Mouse (Mus musculus): Measurements from ENCODE around the gene Mlip.
"Not testable (repeated sequence)": the region's sequence is repeated elsewhere in the genome, so short reads cannot be mapped to it uniquely, and the experiment has no call there.

The Mlip gene

DNA sequence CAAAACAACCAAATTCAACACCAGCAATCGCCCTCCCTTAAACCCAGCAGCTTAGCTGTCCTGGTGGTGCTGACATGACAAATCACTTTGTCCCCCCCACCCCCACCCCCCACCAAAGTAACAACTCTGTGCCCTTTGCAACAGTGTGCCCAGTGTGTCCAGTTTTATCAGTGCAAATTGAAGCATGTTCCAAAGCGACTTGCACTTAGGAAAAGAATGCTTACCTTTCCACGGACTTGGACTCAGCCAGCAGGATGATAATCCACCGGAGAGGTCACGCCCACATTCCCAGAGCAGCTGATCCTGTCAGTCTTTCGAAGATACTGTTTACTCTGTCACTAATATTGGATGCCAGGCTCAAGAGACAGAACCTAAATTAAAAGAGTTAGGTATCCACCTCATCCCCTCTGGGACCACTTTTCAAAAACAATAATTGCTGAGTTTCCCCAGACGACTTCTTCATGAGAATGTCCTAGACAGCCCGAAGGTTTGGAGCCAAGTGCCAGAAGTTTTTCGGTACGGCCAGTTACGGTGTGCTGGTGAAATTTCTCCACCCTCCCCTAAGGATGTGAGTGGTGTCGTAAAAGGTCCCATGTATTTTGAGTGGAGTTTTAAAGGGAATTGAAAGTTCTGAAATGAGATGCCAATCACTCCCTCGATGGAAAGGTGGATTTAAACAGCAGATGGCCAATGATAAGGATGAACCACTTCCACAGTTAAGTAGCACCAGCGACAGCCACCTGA, at the start of gene Mlip:
Mlip (minus strand) TSS at position 538 of the 744 bp plus-strand sequence.
- DNase-seq (ENCODE audit: low read depth, low spot score): no peak

DNA sequence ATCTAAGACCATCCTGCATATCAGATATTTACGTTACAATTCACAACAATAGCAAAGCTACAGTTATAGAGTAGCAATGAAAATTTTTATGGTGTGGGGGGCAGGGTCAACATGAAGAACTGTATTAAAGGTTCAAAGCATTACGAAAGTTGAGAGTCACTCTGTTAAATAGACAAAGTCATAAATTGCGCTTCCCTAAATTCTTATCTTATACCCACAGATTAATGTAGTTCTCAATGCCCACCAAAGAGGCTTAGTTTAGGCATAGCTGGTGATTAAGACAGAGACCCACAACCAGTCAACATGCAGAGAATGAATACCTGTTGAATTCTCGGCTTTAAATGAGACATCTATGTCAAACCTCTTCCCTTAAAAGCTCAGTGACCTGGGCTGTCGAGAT, 47.0 kb upstream of the Mlip start:
- no peak for DNase-seq (ENCODE audit: low read depth, low spot score)

GRCm38 (mm10) chr9:77398856-77399631, 46.3 kb upstream of the Mlip start:
- no peak for DNase-seq (ENCODE audit: low read depth, low spot score)

- no peak for DNase-seq (ENCODE audit: low read depth, low spot score)
Measured at GRCm38 (mm10) chr9:77397027-77397426, 44.3 kb upstream of the Mlip start.

- DNase-seq (ENCODE audit: low read depth, low spot score): no peak
Measured at GRCm38 (mm10) chr9:77391248-77391647, 38.5 kb upstream of the Mlip start.

DNA sequence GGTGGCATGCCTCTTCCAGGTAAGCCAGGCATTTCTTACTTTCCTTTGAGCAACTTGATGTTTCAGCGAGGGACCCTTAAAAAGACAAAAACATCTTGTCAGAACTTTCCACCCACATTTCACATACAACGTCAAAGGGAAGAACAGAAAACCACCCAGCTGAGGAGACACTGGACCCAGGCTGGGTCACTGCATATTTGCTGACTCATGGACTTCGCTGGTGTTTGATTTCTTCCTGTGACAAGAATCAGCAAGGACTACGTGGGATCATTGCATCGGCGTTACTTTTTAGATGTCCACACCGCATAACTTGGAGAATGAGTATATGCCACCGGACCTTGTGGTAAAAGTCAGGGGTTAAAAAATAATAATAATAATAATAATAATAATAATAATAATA, 36.2 kb upstream of the Mlip start:
- no peak for DNase-seq (ENCODE audit: low read depth, low spot score)

DNA sequence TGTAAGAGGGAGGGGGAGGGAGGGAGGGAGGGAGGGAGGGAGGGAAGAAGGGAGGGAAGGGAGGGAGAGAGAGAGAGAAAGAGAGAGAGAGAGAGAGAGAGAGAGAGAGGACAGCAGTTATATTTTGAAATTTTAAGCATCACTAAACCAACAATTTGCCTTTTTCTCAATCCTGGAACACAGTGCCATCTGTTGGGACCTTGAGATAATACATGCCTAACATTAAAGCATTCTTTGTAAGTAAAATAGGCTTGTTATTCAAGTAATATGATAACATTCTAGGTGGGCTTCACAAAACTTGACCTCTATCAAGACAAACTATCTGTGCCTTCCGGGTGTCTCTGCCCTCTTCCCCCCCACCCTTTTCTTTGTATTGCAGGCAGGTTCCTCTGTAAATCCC, 34.0 kb upstream of the Mlip start:
- DNase-seq (ENCODE audit: low read depth, low spot score): no peak

- no peak for DNase-seq (ENCODE audit: low read depth, low spot score)
Measured at GRCm38 (mm10) chr9:77385611-77386010, 32.8 kb upstream of the Mlip start.

GRCm38 (mm10) chr9:77384651-77385050, 31.9 kb upstream of the Mlip start:
- no peak for DNase-seq (ENCODE audit: low read depth, low spot score)

GRCm38 (mm10) chr9:77383951-77384350, 31.2 kb upstream of the Mlip start:
- no peak for DNase-seq (ENCODE audit: low read depth, low spot score)

GRCm38 (mm10) chr9:77382514-77382913, 29.7 kb upstream of the Mlip start:
- no peak for DNase-seq (ENCODE audit: low read depth, low spot score)

- no peak for DNase-seq (ENCODE audit: low read depth, low spot score)
Measured at GRCm38 (mm10) chr9:77381565-77381964, 28.8 kb upstream of the Mlip start.

DNA sequence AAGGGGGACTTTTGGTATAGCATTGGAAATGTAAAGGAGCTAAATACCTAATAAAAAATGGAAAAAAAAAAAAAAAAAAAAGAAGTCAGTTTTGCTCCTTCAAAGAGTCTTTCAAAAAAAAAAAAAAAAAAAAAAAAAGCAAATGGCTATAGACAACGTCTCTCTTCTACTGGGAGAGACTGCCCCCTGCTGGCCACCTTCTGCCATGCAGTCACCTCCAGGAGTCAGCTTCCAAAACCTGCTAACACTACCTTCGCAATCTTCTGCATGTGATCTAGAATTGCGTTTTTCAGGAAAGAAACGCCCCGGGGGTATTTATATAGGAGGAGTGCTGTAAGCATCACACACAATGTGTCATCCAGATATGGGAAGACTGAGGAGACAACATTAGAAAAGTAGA, 26.9 kb upstream of the Mlip start:
- no peak for DNase-seq (ENCODE audit: low read depth, low spot score)

DNA sequence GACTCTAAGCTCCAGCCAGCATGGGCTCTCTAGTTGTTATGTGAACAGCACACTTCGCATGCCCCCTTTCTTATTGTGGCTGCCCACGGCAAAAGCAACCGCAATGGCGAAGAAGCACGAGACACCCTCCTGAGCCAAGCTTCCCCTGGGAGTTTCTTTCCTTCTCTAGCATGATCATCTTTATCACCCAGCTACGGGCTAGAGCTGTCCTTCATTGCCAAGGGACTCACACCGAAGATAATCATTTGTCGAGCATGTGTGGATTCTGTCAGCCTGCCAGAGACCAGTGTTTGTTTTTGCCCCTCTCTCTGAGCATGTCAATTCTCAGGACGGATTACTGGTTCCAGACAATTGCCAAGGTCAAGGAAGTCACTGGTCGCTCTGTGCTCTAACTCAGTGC, 24.9 kb upstream of the Mlip start:
- no peak for DNase-seq (ENCODE audit: low read depth, low spot score)

GRCm38 (mm10) chr9:77377082-77377481, 24.3 kb upstream of the Mlip start:
- DNase-seq (ENCODE audit: low read depth, low spot score): no peak

DNA sequence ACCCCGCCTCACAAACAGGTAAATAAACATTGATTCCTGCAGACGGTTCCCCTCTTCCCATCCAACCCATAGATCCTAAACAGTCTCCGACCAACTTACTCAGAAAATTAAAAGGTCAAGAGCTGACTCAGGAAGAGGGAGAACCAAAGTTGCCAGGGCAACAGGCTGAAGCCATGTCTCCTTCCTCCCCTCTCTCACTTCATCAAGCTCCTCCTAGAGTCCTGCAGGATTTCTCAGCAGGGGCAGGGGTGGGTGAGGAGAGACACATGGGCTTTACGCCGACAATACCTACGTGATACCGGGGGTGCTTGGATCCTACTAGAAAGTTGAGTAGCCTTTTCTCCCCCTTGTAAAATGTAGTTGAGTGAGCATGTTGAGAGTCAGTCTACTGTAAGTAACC, 23.8 kb upstream of the Mlip start:
- no peak for DNase-seq (ENCODE audit: low read depth, low spot score)

DNA sequence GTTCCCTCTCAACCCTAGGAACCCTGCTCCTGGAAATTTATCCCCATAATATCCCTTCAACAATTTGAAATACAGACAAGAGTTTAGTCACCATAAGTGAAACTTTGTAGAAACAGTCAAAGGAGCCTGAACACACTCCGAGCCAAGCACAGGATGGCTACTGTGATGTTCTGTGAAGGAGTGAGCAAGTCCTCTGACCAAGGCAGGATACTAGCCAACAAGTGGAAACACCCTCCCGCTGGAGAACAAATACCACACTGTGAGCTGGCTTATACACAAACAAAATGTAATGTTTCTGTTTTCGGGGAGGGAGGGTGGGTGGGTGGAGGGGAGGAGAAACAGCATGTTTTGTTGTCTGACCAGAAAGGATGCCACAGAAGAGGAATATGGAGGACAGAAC, 17.9 kb upstream of the Mlip start:
- DNase-seq (ENCODE audit: low read depth, low spot score): no peak

- DNase-seq (ENCODE audit: low read depth, low spot score): no peak
Measured at GRCm38 (mm10) chr9:77369262-77369661, 16.5 kb upstream of the Mlip start.

DNA sequence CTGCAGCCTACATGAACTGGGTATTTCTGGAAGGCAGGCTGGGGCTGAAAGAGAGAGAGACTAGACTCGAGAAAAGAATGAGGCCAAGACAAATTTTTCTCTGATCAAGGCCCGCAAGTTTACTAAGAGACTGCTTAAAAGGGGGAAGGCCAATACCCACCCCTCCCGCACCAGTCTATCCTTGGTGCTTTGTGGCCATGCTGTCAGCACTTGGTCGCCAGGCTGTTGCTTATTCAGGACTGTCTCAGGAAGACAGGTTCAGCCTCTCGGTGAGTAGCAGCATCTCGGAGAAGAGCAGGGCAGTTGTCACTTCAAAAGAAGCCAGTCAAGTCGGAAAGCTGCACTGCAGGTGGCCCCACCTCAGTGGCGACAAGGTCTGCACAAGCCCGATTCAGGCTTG, 11.9 kb upstream of the Mlip start:
- not testable (repeated sequence) for DNase-seq (ENCODE audit: low read depth, low spot score)

GRCm38 (mm10) chr9:77362906-77363305, 10.1 kb upstream of the Mlip start:
- DNase-seq (ENCODE audit: low read depth, low spot score): no peak

DNA sequence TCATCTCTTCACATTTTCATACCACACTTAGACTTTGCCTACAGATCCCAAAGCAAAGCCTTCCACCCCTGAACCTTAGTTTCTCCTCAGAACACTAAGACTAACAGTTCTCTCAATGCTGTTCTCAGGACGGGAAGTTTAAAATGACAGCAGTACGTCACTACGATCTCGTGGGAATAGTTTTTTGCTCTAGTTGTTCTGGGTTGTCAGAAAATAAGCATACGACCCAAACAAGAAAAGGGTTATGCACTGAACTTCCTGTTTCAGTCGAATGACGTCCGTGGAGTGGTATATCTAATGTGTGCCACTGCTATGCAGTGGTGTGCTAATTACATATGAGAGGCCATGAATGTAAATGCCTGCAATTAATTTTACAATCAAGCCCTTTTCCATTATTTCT, 7.9 kb upstream of the Mlip start:
- DNase-seq (ENCODE audit: low read depth, low spot score): no peak

DNA sequence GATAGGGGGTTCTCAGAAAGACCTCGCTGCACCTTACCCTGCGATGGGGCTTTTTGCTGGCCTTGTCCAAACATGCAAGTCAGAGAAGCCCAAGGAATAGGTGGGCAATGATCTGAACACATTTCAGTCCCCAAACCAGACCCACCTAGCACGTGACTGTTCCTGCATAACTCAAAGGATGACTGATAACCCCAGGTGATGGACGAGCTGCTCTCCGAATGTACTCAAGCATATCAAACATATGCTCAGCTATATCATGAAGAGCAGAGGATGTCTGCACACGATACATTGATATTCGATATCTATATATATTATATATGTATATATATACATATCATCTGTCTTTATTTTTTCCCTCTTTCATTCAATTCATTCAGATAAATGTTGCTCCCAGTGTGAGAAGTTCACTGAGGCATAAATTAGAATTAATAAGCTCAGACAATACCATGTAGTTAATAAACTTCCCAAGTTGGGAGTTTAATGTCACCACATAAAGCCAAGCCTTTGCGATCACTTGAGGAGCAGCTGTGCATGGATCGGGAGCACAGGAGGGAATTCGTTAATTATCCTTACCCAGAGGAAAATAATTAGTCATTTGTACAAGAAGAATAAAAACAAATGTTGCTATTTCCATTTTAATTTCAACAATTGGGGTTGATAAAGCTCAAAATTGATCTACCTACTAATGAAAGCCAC, 6.7 kb upstream of the Mlip start:
- no peak for DNase-seq (ENCODE audit: low read depth, low spot score)

- no peak for DNase-seq (ENCODE audit: low read depth, low spot score)
Measured at GRCm38 (mm10) chr9:77353942-77354341, 1.2 kb upstream of the Mlip start.

All from telencephalon, adult 2 months (tissue).